ENCODE assay signal across 14 mouse cellular contexts in the genomic region with DNA sequence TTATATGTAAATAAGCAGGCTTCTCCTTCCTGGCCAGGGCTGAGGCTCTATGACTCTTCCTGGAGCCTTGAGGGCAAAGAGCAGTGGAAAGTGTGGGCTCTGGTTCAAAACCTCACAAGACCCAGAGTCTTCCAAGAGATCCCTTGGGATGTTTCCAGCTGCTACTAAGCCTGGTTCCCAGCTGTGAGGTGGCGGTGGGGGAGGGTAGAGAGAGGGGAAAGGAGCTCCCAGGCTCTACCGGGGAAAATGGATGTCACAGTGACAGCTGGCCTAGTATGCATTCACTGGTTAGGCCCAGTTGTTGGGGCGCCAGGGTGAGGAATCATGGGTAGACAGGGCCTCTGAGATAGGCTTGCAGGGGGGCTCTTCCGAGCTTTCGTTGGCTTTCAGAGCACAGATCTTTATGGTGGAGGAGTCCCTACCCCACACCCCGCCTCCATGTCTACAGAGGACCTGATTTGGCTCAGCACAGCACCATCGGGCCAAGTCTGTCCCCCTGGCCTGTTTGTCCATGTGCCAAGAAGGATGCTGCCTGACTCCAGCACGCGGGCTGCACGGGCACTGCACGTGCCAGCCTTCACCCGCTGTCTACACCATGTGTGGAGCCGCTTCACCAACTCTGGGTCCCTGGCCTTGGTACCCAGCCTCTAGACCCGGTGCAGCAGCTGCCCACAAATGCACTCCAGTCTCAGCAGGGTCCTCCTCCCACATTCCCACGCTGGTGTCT. TPM values are rescaled to one million over a fixed set of nuclear protein-coding genes. Genes with fewer than 3 reads are reported as not detected.
DNase-seq lines count a peak whose midpoint lies in the region; ATAC-seq and TF ChIP-seq lines count a peak whose summit lies in the region.
"Had no signal": no experiment of that assay in that cellular context is flagged by ENCODE, and none has a peak within 500 bp of the region (broad histone marks: within the 10 kb centered on the region; RNA-seq: fewer than 3 reads in every experiment).

No protein-coding gene starts in this region.

- no peak for TF ChIP-seq EP300 in CH12.LX (IDR thresholded peaks at IDR 0.05; ENCODE audit: low read length)

- no peaks in the 10 kb centered on the region for H3K79me2 ChIP-seq in CH12.LX (replicated peaks; ENCODE audit: control insufficient read depth, extremely low read depth, insufficient read depth, poor library complexity, severe bottlenecking)

- no peaks in the 10 kb centered on the region for H3K9me3 ChIP-seq in kidney, embryonic 15.5 days (replicated peaks)
- peaks cover 4% of the 10 kb centered on the region for H3K9me3 ChIP-seq in CH12.LX (replicated peaks; ENCODE audit: low read length)
- H3K9me3 ChIP-seq: forebrain, embryonic 10.5 days; lung, embryonic 15.5 days had no signal

- H3K36me3 ChIP-seq in kidney, embryonic 15.5 days, result no peaks in the 10 kb centered on the region
- H3K36me3 ChIP-seq in CH12.LX (replicated peaks in 1 of 2; ENCODE audit: control insufficient read depth in 1 of 2, insufficient read depth in 1 of 2, low read length in 1 of 2), result no peaks in the 10 kb centered on the region
- H3K36me3 ChIP-seq: forebrain, embryonic 10.5 days; G1E; lung, embryonic 15.5 days had no signal

- H3K27ac ChIP-seq in kidney, embryonic 15.5 days, result no peak overlapping the region
- H3K27ac ChIP-seq in CH12.LX (ENCODE audit: insufficient read depth, low read depth), result no peak overlapping the region
- H3K27ac ChIP-seq: lung, embryonic 15.5 days had no signal

- no peak for TF ChIP-seq POLR2A in CH12.LX (IDR thresholded peaks at IDR 0.05; ENCODE audit: low read depth, low read length)

- WGBS in kidney, embryonic 15.5 days, result 80% methylated on average over 15 of the region's 15 CpGs

- no peak for TF ChIP-seq RAD21 in CH12.LX (IDR thresholded peaks at IDR 0.05; ENCODE audit: low read depth, low read length)

- dilution Hi-C loops in CH12.LX (cut with MboI; ENCODE audit: extremely low pct_ligation_motif_present, extremely low pct_unique_long_range_greater_than_20kb, low sequenced_read_pairs), result no loop called here

- TF ChIP-seq CTCF in CH12.LX (conservative IDR thresholded peaks at IDR 0.05 in 1 of 2, IDR thresholded peaks at IDR 0.05 in 1 of 2; ENCODE audit: low read depth in 2 of 2, low read length in 2 of 2), result no peak

- peak; percentile 32 for DNase-seq in kidney, adult 18-20 months
- DNase-seq in CH12.LX (ENCODE audit: extremely low read depth), result peak; percentile 26
- peak; percentile 30 for DNase-seq in NIH3T3 (ENCODE audit: low read depth)
- peak; percentile 62 for DNase-seq in kidney, adult 9 months
- DNase-seq in adrenal gland, postnatal 4 days (ENCODE audit: low spot score in 2 of 2), result no peak
- no peak for DNase-seq in spleen, postnatal 36 days (ENCODE audit: low spot score in 2 of 2)
- DNase-seq in thymus, postnatal 10 days (ENCODE audit: low spot score in 2 of 2), result no peak
- DNase-seq: adrenal gland, postnatal 36 days; cerebellum, postnatal 36 days; spleen, adult 18-20 months had no signal

- peaks cover 27% of the 10 kb centered on the region for H3K4me1 ChIP-seq in kidney, embryonic 15.5 days
- H3K4me1 ChIP-seq in CH12.LX (ENCODE audit: control insufficient read depth in 1 of 2, insufficient read depth in 2 of 2), result peaks cover 5 to 6% of the 10 kb centered on the region in 2 experiments

- 0 out of 2 replicates have a peak, but pooled peaks cover 2% of the 10 kb centered on the region for H3K27me3 ChIP-seq in kidney, embryonic 15.5 days
- peaks cover 81% of the 10 kb centered on the region for H3K27me3 ChIP-seq in CH12.LX (replicated peaks)
- H3K27me3 ChIP-seq: lung, embryonic 15.5 days had no signal

- H3K4me3 ChIP-seq in kidney, embryonic 15.5 days (replicated peaks), result no peak overlapping the region
- H3K4me3 ChIP-seq in CH12.LX (replicated peaks in 1 of 3; ENCODE audit: low read depth in 2 of 3, low read length in 2 of 3, poor library complexity in 1 of 3), result no peak overlapping the region
- H3K4me3 ChIP-seq: forebrain, embryonic 10.5 days; lung, embryonic 15.5 days had no signal

- H3K4me2 ChIP-seq in kidney, embryonic 15.5 days, result no peak overlapping the region
- no peak overlapping the region for H3K4me2 ChIP-seq in CH12.LX (ENCODE audit: insufficient read depth, low read depth, poor library complexity, severe bottlenecking)
- H3K4me2 ChIP-seq: lung, embryonic 15.5 days had no signal

- H3K9ac ChIP-seq in kidney, embryonic 15.5 days, result no peak overlapping the region
- no peak overlapping the region for H3K9ac ChIP-seq in CH12.LX (ENCODE audit: insufficient read depth, low read depth)
- H3K9ac ChIP-seq: lung, embryonic 15.5 days had no signal

- in situ Hi-C loops in CH12.LX (cut with MboI; ENCODE audit: low pct_ligation_motif_present, low pct_unique_long_range_greater_than_20kb, low sequenced_read_pairs), result no loop called here

- no peak for ATAC-seq in kidney, embryonic 15.5 days (replicated peaks; ENCODE audit: low FRiP score)

TF ChIP-seq in CH12.LX, 34 proteins besides CTCF, POLR2A, EP300 and RAD21:
- no peak for TF ChIP-seq RCOR1 (conservative IDR thresholded peaks at IDR 0.05; ENCODE audit: low read depth, low read length)
- TF ChIP-seq MYC (IDR thresholded peaks at IDR 0.05; ENCODE audit: low read depth, low read length), result no peak

RNA-seq across cellular contexts. Expression of gene Nxph3, which starts 24.2 kb away (rescaled TPM):
- polyA plus RNA-seq in kidney, embryonic 15.5 days (2015; fragmentation: Nextera tagmentation; extraction: Ambion mirVana), result 0.32 and 0.40 TPM in 2 replicates
- 0.17 TPM in 1 of 2 replicates, not detected in the other for total RNA-seq in CH12.LX (2012; rRNA removed)
- not detected in 2 replicates for total RNA-seq in CH12.LX (2014; rRNA removed)
- polyA plus RNA-seq in CH12.LX (2012; ENCODE audit: insufficient read length, low read depth), result not detected in 2 replicates
- total RNA-seq in adrenal gland, postnatal 4 days (2021), result 1 to 10 TPM; 2.2 to 3.2 TPM
- polyA plus RNA-seq: G1E had no signal

RNA-seq across cellular contexts. Expression of gene Ngfr, which starts 49.0 kb away (rescaled TPM):
- 25.8 and 28.7 TPM in 2 replicates for polyA plus RNA-seq in kidney, embryonic 15.5 days (2015; fragmentation: Nextera tagmentation; extraction: Ambion mirVana)
- total RNA-seq in CH12.LX (2012; rRNA removed) (not detected in 2 replicates), CH12.LX (2014; rRNA removed) (not detected in 2 replicates)
- polyA plus RNA-seq in CH12.LX (2012; ENCODE audit: insufficient read length, low read depth), result not detected in 2 replicates
- 10 to 100 TPM; 15.3 to 20.4 TPM for total RNA-seq in adrenal gland, postnatal 4 days (2021)
- polyA plus RNA-seq: G1E had no signal

Comparison
In these comparisons a context has a peak if more than half of its experiments do, and no peak if none do; other contexts are left out.
1. DNase-seq: peak in kidney, adult 18-20 months (single experiment), CH12.LX (single experiment), NIH3T3 (single experiment) and kidney, adult 9 months (single experiment); none in adrenal gland, postnatal 4 days (0 of 2), spleen, postnatal 36 days (0 of 2) and thymus, postnatal 10 days (0 of 2).
2. RNA of gene Ngfr, which starts 49.0 kb away (total RNA-seq): 15.3 to 20.4 TPM in adrenal gland, postnatal 4 days; not detected in CH12.LX; every median in the first group is over 10 times any median in the second.